Comparison of ENCODE assay signal across 8 mouse cellular contexts in genomic region chr9:123260611-123261021, GRCm38 (mm10). TPM values are rescaled to one million over a fixed set of nuclear protein-coding genes. Genes with fewer than 3 reads are reported as not detected.
DNase-seq lines count a peak whose midpoint lies in the region; ATAC-seq lines count a peak whose summit lies in the region.

Tmem158 (minus strand) TSS chr9:123260764.

- peak; percentile 84 for DNase-seq in MN1 (ENCODE audit: low spot score)
- DNase-seq in cerebellum, adult 9-10 months: peak; percentile 69
- peak; percentile 41 to 85 for DNase-seq in frontal cortex, adult 2 months (ENCODE audit: extremely low spot score in 1 of 2, low spot score in 1 of 2)
- DNase-seq in layer of hippocampus, postnatal 14 days (ENCODE audit: low spot score in 2 of 2): peak; percentile 66 to 79
- peak; percentile 88 for DNase-seq in lung, postnatal 10 days
- peak; percentile 89 for DNase-seq in retina, embryonic 14.5 days (ENCODE audit: low spot score)
- peak; percentile 80 to 87 for DNase-seq in urinary bladder, adult 18-20 months (ENCODE audit: low spot score in 2 of 2)

- peak within 1 kb of the TSS; percentile 72 for H3K27ac ChIP-seq in hindbrain, embryonic 12.5 days

- H3K9me3 ChIP-seq in hindbrain, embryonic 12.5 days (replicated peaks): no peaks in the 10 kb centered on the region

- H3K4me3 ChIP-seq in hindbrain, embryonic 12.5 days: peak within 1 kb of the TSS; percentile 79

- 0 out of 2 replicates have a peak, but pooled peaks cover 3% of the 10 kb centered on the region for H3K4me1 ChIP-seq in hindbrain, embryonic 12.5 days

- no peaks in the 10 kb centered on the region for H3K36me3 ChIP-seq in hindbrain, embryonic 12.5 days

- peak within 1 kb of the TSS; percentile 96 for H3K4me2 ChIP-seq in hindbrain, embryonic 12.5 days (replicated peaks)

- peaks cover 40% of the 10 kb centered on the region for H3K27me3 ChIP-seq in hindbrain, embryonic 12.5 days

- peak; percentile 90 for ATAC-seq in hindbrain, embryonic 12.5 days (ENCODE audit: low FRiP score)

- H3K9ac ChIP-seq in hindbrain, embryonic 12.5 days: peak within 1 kb of the TSS; percentile 85

- WGBS in hindbrain, embryonic 12.5 days: under 1% methylated on average over 39 of the region's 40 CpGs

RNA-seq across cellular contexts. Expression of gene Tmem158, which starts in this region (rescaled TPM):
- polyA plus RNA-seq in frontal cortex, adult 2 months (2012; rRNA removed): 51.9 and 54.8 TPM in 2 replicates
- polyA plus RNA-seq in hindbrain, embryonic 12.5 days (2016; fragmentation: Nextera tagmentation; extraction: Ambion mirVana): 17.6 and 18.5 TPM in 2 replicates
- 10 to 100 TPM; 43.5 to 46.6 TPM for total RNA-seq in layer of hippocampus, postnatal 14 days (2021)

Comparison
In these comparisons a context has a peak if more than half of its experiments do, and no peak if none do; other contexts are left out.
1. Peak in every context shown above with its lines: DNase-seq, ATAC-seq, H3K4me3 ChIP-seq and H3K27ac ChIP-seq.